Mouse (Mus musculus) right cerebral cortex, adult 18-20 months (tissue): Measurements from ENCODE around the gene Commd7.

Experiments
- DNase-seq: peaks from one replicate; pipeline ENCODE4 v3.0.0; 2022; ENCODE audit warnings: mixed read lengths

Commd7 gene

GRCm38 (mm10) chr2:153618889-153619288, 13.7 kb downstream of the Commd7 start:
- no peak for DNase-seq

- DNase-seq, result no peak
Measured at GRCm38 (mm10) chr2:153618439-153618838, 14.1 kb downstream of the Commd7 start.

DNA sequence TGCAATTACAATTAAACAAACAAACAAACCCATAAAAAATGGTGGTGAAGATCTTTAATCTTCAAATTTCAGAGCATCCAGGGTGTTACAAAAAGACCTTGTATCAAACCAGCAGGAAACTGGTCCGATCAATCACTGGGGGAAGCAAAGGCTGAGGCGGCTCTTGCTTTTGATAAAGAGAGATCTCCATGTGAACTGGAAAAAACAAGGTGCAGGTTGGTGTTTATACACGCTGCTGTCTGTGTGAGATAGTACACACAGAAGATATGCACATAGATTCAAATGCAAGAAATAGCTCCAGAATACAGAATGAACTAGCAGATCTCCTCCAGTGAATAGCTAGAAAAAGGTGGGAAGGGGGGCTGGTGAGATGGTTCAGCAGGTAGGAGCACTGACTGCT, 15.7 kb downstream of the Commd7 start:
- DNase-seq, result no peak

GRCm38 (mm10) chr2:153612594-153613281, 19.8 kb downstream of the Commd7 start:
- no peak for DNase-seq

DNA sequence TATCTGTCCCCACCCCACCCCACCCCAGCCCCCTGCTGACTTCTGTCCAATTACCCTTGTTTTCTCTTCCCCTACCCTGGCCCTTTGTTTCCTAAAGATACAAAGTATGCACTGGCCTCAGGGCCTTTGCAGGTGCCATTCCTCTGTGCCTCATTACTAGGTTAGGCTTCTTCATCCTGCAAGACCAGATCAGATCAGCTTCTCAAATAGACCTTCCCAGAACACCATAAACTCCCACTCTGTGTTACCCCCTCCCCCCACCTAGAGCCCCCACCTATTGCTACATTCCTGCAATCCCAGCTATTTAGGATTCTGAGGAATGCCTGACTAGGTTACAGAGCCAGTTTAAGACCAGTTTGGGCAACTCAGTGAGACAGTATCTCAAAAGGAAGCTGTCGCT, 20.8 kb downstream of the Commd7 start:
- no peak for DNase-seq

GRCm38 (mm10) chr2:153611241-153611630, 21.3 kb downstream of the Commd7 start:
- DNase-seq, result no peak

DNA sequence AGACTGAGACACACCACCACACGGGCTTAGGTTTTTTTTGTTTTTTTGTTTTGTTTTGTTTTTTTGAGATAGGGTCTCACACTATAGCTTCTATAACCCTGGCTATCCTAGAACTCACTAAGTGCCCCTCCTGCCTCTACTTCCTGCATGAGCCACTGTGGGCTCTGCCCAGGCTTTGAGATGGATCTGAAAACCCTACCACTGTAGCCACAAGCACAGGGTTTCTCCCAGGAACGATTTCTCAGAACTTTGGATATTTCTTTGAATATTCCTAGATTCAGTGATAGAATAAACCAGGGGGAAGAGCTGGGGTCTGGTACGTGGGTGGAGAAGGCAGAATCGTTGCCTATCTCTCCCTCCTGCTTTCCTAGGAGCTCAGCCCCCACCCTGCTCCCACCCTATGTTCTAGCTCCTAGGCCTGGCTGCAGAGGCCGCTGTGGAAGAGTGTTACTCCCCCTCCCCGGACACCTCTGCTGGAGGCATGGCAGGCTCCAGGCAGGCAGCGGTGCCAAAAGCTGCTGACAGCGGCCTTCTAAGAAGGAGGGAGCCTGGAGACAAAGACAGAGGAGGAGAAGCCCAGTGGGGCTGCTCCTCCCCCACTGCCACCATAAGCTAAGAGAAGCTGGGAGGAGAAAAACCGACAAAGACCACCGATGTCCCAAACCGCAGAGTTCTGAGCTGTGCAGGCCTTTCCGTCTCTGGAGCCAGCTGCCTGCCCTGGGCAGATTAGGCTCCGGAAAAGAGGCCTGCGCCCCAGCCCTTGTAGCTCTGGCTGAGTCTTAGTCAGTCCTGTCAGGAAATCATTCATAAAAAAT, 21.9 kb downstream of the Commd7 start:
- DNase-seq, result no peak

- DNase-seq, result peak; percentile 83
Measured at GRCm38 (mm10) chr2:153609548-153609947, 23.0 kb downstream of the Commd7 start.

GRCm38 (mm10) chr2:153609058-153609457, 23.5 kb downstream of the Commd7 start:
- DNase-seq, result no peak

DNA sequence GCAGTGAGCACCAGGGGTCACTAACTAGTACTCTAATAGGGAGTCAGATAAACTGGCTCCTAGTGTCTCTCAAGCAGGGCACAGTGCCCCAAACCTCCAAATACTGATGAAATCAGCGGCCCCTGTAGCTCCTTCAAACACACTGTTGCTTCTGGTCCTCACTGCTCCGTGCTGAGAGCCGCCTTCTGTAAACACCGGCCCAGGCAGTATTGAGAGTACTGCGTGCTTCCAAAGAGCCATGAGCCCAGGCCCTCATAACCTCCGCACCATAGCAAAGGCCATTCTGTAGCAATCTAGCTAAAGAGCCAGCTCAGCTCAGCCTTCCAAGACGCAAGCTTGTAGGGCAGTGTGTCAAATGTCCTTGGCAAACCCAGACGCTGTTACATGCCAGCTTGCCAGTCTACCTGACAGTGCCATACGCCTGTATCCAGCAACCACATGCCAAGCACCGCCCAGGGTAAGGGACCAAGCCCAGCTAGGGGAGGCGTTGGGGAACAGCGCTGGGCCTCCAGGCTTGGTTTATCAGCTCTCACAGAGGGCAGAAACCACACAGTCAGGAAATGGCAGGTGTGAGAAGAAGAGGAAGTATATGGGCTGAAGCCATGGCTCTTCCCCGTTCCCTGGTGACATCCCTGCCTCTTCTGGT, 24.6 kb downstream of the Commd7 start:
- DNase-seq, result no peak

DNA sequence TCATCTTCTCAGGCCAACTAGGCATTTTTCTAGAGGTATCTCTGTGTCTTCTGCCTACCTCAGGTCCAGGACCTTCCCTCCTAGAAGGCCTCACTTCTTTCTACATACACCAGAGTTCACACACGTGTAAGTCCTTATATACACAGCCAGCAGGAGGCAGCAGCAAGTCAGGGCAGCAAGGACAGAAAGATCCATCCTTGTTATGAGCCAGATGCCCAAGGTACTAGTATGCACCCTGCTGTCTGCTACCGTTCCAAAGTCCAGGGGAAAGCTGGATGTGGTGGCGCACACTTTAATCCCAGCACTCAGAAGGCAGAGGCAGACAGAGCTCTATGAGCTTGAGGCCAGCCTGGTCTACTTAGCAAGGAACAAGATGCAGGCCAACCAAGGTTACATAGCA, 26.2 kb downstream of the Commd7 start:
- no peak for DNase-seq

DNA sequence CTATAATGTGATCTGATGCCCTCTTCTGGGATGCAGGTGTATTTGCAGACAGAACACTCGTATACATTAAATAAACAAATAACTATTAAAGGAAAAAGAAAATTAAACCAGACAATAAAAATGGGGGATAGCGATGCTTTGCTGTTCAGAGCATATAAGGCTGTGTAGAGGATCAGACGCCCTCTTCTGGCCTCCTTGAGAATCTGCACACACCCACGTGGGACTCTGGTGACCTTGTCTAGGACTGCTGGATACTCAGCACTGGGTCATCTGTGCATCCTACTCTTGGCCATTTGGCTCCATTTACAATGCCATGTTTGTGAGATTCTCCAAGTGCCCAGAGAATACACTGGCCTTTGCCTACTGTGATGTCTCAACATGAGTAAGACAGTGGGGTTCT, 28.9 kb downstream of the Commd7 start:
- DNase-seq, result no peak

GRCm38 (mm10) chr2:153600667-153601648, 31.6 kb downstream of the Commd7 start:
- no peak for DNase-seq

DNA sequence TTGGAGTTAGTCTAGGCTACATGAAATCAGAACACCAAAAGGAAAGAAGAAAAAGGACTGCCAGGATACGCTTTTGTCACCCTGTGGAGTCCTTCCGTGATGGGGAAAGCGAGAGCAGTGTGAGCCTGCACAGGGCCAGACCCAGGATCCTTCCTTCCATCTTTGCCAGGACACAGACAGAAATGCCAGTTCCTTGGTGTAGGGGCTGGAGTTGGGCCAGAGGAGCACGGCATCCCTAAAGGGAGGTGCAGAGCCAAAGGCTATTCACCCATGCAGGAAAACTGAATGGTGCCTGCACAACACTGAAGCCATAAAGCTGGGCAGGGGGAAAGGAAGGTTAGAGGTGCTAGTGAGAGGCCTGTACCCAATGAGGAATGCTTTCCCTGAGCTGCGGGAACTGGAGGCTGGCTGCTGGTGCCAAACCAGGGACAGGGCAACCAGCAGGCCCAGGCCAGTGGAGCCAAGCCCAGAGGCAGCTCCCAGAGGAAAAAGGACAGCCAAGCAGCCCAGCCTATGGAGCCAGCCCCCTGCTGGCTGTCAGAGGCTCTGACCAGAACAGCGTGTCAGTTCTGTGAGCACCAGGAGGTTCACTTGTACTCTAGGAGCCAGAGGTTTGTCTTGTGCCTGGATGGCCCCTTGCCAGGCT, 32.4 kb downstream of the Commd7 start:
- peak; percentile 31 for DNase-seq

- DNase-seq, result no peak
Measured at GRCm38 (mm10) chr2:153597626-153598025, 35.0 kb downstream of the Commd7 start.

GRCm38 (mm10) chr2:153597014-153597413, 35.6 kb downstream of the Commd7 start:
- DNase-seq, result no peak

GRCm38 (mm10) chr2:153594998-153595397, 37.6 kb downstream of the Commd7 start:
- no peak for DNase-seq

- DNase-seq, result no peak
Measured at GRCm38 (mm10) chr2:153593186-153593585, 39.4 kb downstream of the Commd7 start.

DNA sequence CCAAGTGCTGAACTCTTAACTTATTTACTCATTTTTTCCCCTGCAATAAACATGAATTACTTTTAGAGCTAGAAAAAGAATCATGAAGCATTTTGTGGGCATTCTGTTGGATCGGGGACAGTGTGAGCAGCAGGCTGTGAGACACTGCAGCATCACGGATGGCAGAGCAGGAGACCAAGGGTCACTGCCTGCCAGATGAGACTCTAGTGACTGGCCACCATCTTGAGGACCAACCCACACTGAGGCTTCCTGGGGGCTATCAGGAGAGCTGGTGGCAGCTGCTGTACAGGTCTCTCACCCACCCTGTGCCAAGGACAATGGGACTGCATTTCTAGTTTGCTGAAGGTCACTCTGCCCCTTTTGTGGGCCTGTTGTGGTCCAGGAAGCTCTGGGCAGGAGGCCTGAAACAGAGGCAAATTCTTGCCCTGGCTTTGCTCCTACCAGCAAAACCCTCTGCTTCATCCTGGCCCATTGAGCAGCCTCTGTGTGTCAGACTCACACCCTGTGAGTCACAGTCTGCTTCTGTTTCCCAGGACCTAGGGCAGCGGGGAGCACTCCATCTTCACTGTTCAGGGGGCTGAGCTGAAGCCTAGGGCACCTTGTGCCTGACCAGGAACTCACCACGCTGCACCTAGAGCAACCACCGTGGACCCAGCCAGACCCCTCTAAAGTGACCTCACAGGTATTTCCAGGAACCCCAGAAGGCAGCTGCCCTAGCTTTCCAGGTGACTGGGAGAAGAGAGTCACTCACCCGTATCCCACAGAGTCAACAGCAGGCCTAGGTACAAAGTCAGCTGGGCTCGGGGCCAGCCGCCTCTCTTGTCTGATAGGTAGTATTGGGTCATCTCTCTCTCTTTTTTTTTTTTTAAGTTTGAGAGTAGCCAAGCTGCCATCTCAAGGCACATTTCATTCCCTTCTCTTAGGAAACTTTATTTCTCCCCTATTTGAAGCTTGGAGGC, 40.2 kb downstream of the Commd7 start:
- DNase-seq, result no peak

DNA sequence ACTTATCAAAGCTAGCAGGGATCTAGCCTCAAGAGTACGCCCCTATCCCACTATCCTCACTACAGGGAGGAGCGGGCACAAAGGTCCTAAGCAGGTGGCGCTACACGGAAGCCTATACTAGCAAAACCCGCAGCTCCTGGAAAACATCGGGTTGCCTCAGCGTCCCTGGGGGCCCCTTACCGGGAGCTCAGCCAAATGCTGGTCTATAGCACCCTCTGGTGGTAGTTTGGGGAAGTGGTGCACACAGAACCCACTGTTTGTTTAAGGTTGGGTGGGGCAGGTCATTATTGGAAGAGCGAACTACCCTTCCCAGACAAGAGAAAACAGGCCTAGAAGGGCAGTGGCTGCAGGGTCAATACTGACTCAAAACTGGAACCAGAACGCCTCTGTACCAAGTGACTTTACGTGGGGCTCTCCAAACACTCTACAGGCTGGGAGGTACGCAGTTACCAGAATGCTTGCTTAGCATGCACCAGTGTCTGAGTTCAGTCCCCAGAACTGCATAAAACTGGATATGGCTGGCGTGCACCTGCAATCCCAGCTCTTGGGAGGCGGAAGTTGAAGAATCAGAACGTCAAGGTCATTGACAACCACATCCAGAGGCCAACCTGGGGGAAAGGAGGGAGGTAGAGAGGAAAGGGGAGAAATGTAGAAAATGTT, 45.9 kb downstream of the Commd7 start:
- peak; percentile 72 for DNase-seq
